ENCODE assay signal across 7 mouse cellular contexts in genomic region chr7:4500892-4501471, GRCm38 (mm10). TPM values are rescaled to one million over a fixed set of nuclear protein-coding genes. Genes with fewer than 3 reads are reported as not detected.
DNase-seq lines count a peak whose midpoint lies in the region; ATAC-seq lines count a peak whose summit lies in the region.

No protein-coding gene starts in this region.

- ATAC-seq in frontal cortex, adult (ENCODE audit: low TSS enrichment), result peak; percentile 27; the same call in 1 of the 2 replicates
- peak; percentile 32 for ATAC-seq in intestine, embryonic 16.5 days
- peak; percentile 52 for ATAC-seq in limb, embryonic 13.5 days (ENCODE audit: low FRiP score, low read depth)
- ATAC-seq in midbrain, embryonic 13.5 days, result peak; percentile 62

- no peaks in the 10 kb centered on the region for H3K9me3 ChIP-seq in intestine, embryonic 16.5 days (ENCODE audit: control insufficient read depth, low read length)
- no peaks in the 10 kb centered on the region for H3K9me3 ChIP-seq in limb, embryonic 13.5 days
- no peaks in the 10 kb centered on the region for H3K9me3 ChIP-seq in midbrain, embryonic 13.5 days

- peaks cover 35% of the 10 kb centered on the region for H3K4me1 ChIP-seq in intestine, embryonic 16.5 days (ENCODE audit: control insufficient read depth, insufficient read depth, low read length)
- peaks cover 37% of the 10 kb centered on the region for H3K4me1 ChIP-seq in limb, embryonic 13.5 days
- peaks cover 43% of the 10 kb centered on the region for H3K4me1 ChIP-seq in midbrain, embryonic 13.5 days (replicated peaks)

- under 1% methylated on average over 51 of the region's 52 CpGs for WGBS in intestine, embryonic 16.5 days
- 0% methylated on average over 42 of the region's 52 CpGs for WGBS in limb, embryonic 13.5 days
- under 1% methylated on average over 33 of the region's 52 CpGs for WGBS in midbrain, embryonic 13.5 days

- peak overlapping the region; percentile 87 for H3K4me3 ChIP-seq in intestine, embryonic 16.5 days (ENCODE audit: low read length)
- H3K4me3 ChIP-seq in limb, embryonic 13.5 days, result peak overlapping the region; percentile 86
- H3K4me3 ChIP-seq in midbrain, embryonic 13.5 days (replicated peaks), result peak overlapping the region; percentile 92

- H3K27ac ChIP-seq in intestine, embryonic 16.5 days (ENCODE audit: low read length), result peak overlapping the region; percentile 97
- peak overlapping the region; percentile 88 for H3K27ac ChIP-seq in limb, embryonic 13.5 days
- H3K27ac ChIP-seq in midbrain, embryonic 13.5 days, result peak overlapping the region; percentile 92

- peak overlapping the region; percentile 76 for H3K4me2 ChIP-seq in intestine, embryonic 16.5 days (ENCODE audit: low read depth, low read length)
- peak overlapping the region; percentile 91 for H3K4me2 ChIP-seq in limb, embryonic 13.5 days (replicated peaks)
- peak overlapping the region; percentile 85 for H3K4me2 ChIP-seq in midbrain, embryonic 13.5 days (replicated peaks)

- H3K27me3 ChIP-seq in intestine, embryonic 16.5 days (replicated peaks; ENCODE audit: control insufficient read depth, insufficient read depth, low read length), result no peaks in the 10 kb centered on the region
- H3K27me3 ChIP-seq in limb, embryonic 13.5 days, result no peaks in the 10 kb centered on the region
- no peaks in the 10 kb centered on the region for H3K27me3 ChIP-seq in midbrain, embryonic 13.5 days

- DNase-seq in T-cell, adult 2 months (ENCODE audit: low spot score), result peak; percentile 64
- DNase-seq in cerebellum, adult 11-12 months, result peak; percentile 77
- DNase-seq in spleen, postnatal 14 days (ENCODE audit: low spot score in 2 of 2), result peak; percentile 42 to 44

- H3K9ac ChIP-seq in intestine, embryonic 16.5 days (ENCODE audit: low read depth, low read length), result peak overlapping the region; percentile 83
- H3K9ac ChIP-seq in limb, embryonic 13.5 days, result peak overlapping the region; percentile 96
- H3K9ac ChIP-seq in midbrain, embryonic 13.5 days (replicated peaks), result peak overlapping the region; percentile 97

- no peaks in the 10 kb centered on the region for H3K36me3 ChIP-seq in intestine, embryonic 16.5 days (ENCODE audit: control insufficient read depth, insufficient read depth, low read length)
- peaks cover 19% of the 10 kb centered on the region for H3K36me3 ChIP-seq in limb, embryonic 13.5 days
- H3K36me3 ChIP-seq in midbrain, embryonic 13.5 days, result peaks cover 20% of the 10 kb centered on the region

RNA-seq across cellular contexts. Expression of gene Ppp1r12c, which starts 0.5 kb away (rescaled TPM):
- 17.0 and 17.3 TPM in 2 replicates for polyA plus RNA-seq in intestine, embryonic 16.5 days (2015; fragmentation: Nextera tagmentation; extraction: Ambion mirVana)
- polyA plus RNA-seq in limb, embryonic 13.5 days (2015; fragmentation: Nextera tagmentation; extraction: Ambion mirVana), result 43.8 and 50.2 TPM in 2 replicates
- 34.9 and 51.9 TPM in 2 replicates for polyA plus RNA-seq in midbrain, embryonic 13.5 days (2015; fragmentation: Nextera tagmentation; extraction: Ambion mirVana)

RNA-seq across cellular contexts. Expression of gene Tnnt1, which starts 15.2 kb away (rescaled TPM):
- 23.0 and 23.2 TPM in 2 replicates for polyA plus RNA-seq in intestine, embryonic 16.5 days (2015; fragmentation: Nextera tagmentation; extraction: Ambion mirVana)
- polyA plus RNA-seq in limb, embryonic 13.5 days (2015; fragmentation: Nextera tagmentation; extraction: Ambion mirVana), result 298 and 309 TPM in 2 replicates
- 5.4 and 6.3 TPM in 2 replicates for polyA plus RNA-seq in midbrain, embryonic 13.5 days (2015; fragmentation: Nextera tagmentation; extraction: Ambion mirVana)

RNA-seq across cellular contexts. Expression of gene Tnni3, which starts 23.0 kb away (rescaled TPM):
- 1.6 TPM in 2 replicates for polyA plus RNA-seq in intestine, embryonic 16.5 days (2015; fragmentation: Nextera tagmentation; extraction: Ambion mirVana)
- 4.9 and 5.5 TPM in 2 replicates for polyA plus RNA-seq in limb, embryonic 13.5 days (2015; fragmentation: Nextera tagmentation; extraction: Ambion mirVana)
- polyA plus RNA-seq in midbrain, embryonic 13.5 days (2015; fragmentation: Nextera tagmentation; extraction: Ambion mirVana), result 1.4 and 2.3 TPM in 2 replicates

RNA-seq across cellular contexts. Expression of gene Dnaaf3, which starts 31.3 kb away (rescaled TPM):
- polyA plus RNA-seq in intestine, embryonic 16.5 days (2015; fragmentation: Nextera tagmentation; extraction: Ambion mirVana), result 1.1 and 1.3 TPM in 2 replicates
- polyA plus RNA-seq in limb, embryonic 13.5 days (2015; fragmentation: Nextera tagmentation; extraction: Ambion mirVana), result 3.0 and 3.3 TPM in 2 replicates
- 1.5 and 2.3 TPM in 2 replicates for polyA plus RNA-seq in midbrain, embryonic 13.5 days (2015; fragmentation: Nextera tagmentation; extraction: Ambion mirVana)

RNA-seq across cellular contexts. Expression of gene Eps8l1, which starts 40.5 kb away (rescaled TPM):
- 4.0 and 4.1 TPM in 2 replicates for polyA plus RNA-seq in intestine, embryonic 16.5 days (2015; fragmentation: Nextera tagmentation; extraction: Ambion mirVana)
- 5.9 and 6.3 TPM in 2 replicates for polyA plus RNA-seq in limb, embryonic 13.5 days (2015; fragmentation: Nextera tagmentation; extraction: Ambion mirVana)
- 5.5 and 8.2 TPM in 2 replicates for polyA plus RNA-seq in midbrain, embryonic 13.5 days (2015; fragmentation: Nextera tagmentation; extraction: Ambion mirVana)

Comparison
In these comparisons a context has a peak if more than half of its experiments do, and no peak if none do; other contexts are left out.
1. Peak in every context shown above with its lines: DNase-seq, ATAC-seq, H3K4me3 ChIP-seq and H3K27ac ChIP-seq.
2. RNA of gene Tnnt1, which starts 15.2 kb away (polyA plus RNA-seq): 298 to 309 TPM in limb, embryonic 13.5 days; 23.0 to 23.2 TPM in intestine, embryonic 16.5 days and 5.4 to 6.3 TPM in midbrain, embryonic 13.5 days; every median in the first group is over 10 times any median in the second.